Mouse (Mus musculus): Measurements from ENCODE around the gene Snrnp25. TPM values are rescaled to one million over a fixed set of nuclear protein-coding genes. Genes with fewer than 3 reads are reported as not detected.

Gene Snrnp25
- polyA plus RNA-seq, 1 experiment from 2014 or later: 66.7 TPM

DNA sequence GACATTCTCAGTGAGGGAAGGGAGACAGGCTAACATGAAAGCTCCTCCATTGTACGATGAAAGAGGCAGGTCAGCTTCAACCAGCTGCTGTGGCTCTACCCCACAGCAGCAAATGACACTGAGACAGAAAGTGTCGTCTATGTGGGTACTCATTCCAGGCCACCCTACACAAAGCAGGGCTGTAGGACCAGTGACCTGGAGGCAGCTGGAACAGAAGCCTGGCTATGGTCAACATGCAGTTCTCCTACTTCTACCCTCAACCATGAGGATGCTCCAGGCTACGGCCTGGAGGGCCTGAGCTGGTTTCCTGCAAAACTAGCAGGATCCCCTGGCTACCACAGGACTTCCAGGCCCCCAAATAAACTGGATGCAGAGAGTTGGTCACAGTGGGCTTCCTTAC lies 51.4 kb downstream of the Snrnp25 start:
- ATAC-seq (ENCODE audit: low FRiP score, low read depth): no peak
- Histone ChIP-seq H3K4me1 (no peaks in the 10 kb centered on the region), H3K9ac (replicated peaks) (no peak overlapping the region), H3K27ac (replicated peaks) (no peak overlapping the region), H3K4me2 (replicated peaks) (no peak overlapping the region), H3K9me3 (no peaks in the 10 kb centered on the region), H3K36me3 (peaks cover 33% of the 10 kb centered on the region), H3K4me3 (no peak overlapping the region), H3K27me3 (no peaks in the 10 kb centered on the region)
- 88% methylated on average over 3 of the region's 3 CpGs for WGBS

Other genes starting within 250 kb of the Snrnp25 start
- gene 4930524B15Rik, start 239.8 kb upstream of the Snrnp25 start, polyA plus RNA-seq (2016; fragmentation: Nextera tagmentation; extraction: Ambion mirVana): 0.11 and 0.18 TPM in 2 replicates
- 193 and 198 TPM in 2 replicates for gene Nsg2, start 205.0 kb upstream of the Snrnp25 start, polyA plus RNA-seq (2016; fragmentation: Nextera tagmentation; extraction: Ambion mirVana)
- not detected in 2 replicates for gene Il9r, start 5.1 kb upstream of the Snrnp25 start, polyA plus RNA-seq (2016; fragmentation: Nextera tagmentation; extraction: Ambion mirVana)
- 19.1 and 23.5 TPM in 2 replicates for gene Rhbdf1, start 16.9 kb downstream of the Snrnp25 start, polyA plus RNA-seq (2016; fragmentation: Nextera tagmentation; extraction: Ambion mirVana)
- 26.6 and 30.6 TPM in 2 replicates for gene Mpg, start 21.1 kb downstream of the Snrnp25 start, polyA plus RNA-seq (2016; fragmentation: Nextera tagmentation; extraction: Ambion mirVana)
- gene Nprl3, start 62.3 kb downstream of the Snrnp25 start, polyA plus RNA-seq (2016; fragmentation: Nextera tagmentation; extraction: Ambion mirVana): 44.7 and 47.0 TPM in 2 replicates
- gene Hba-x, start 71.0 kb downstream of the Snrnp25 start, polyA plus RNA-seq (2016; fragmentation: Nextera tagmentation; extraction: Ambion mirVana): 1,559 and 1,723 TPM in 2 replicates
- gene Hba-a1, start 78.1 kb downstream of the Snrnp25 start, polyA plus RNA-seq (2016; fragmentation: Nextera tagmentation; extraction: Ambion mirVana): 2,872 and 3,406 TPM in 2 replicates
- 3.4 and 4.3 TPM in 2 replicates for gene Hbq1b, start 81.5 kb downstream of the Snrnp25 start, polyA plus RNA-seq (2016; fragmentation: Nextera tagmentation; extraction: Ambion mirVana)
- 6,134 and 7,278 TPM in 2 replicates for gene Hba-a2, start 91.1 kb downstream of the Snrnp25 start, polyA plus RNA-seq (2016; fragmentation: Nextera tagmentation; extraction: Ambion mirVana)
- 0.75 and 0.92 TPM in 2 replicates for gene Hbq1a, start 94.7 kb downstream of the Snrnp25 start, polyA plus RNA-seq (2016; fragmentation: Nextera tagmentation; extraction: Ambion mirVana)
- 30.0 and 30.7 TPM in 2 replicates for gene Sh3pxd2b, start 142.4 kb downstream of the Snrnp25 start, polyA plus RNA-seq (2016; fragmentation: Nextera tagmentation; extraction: Ambion mirVana)
- 66.3 and 67.2 TPM in 2 replicates for gene Ubtd2, start 250.0 kb downstream of the Snrnp25 start, polyA plus RNA-seq (2016; fragmentation: Nextera tagmentation; extraction: Ambion mirVana)